Mouse (Mus musculus): ENCODE data around the gene A830031A19Rik.

The A830031A19Rik gene
- long read RNA-seq, experiment 1, result 0 reads
- long read RNA-seq, experiment 2, result 0 reads

- intact Hi-C loops (cut with DNase I), result loop anchor here (5.0 kb wide), 1 partner anchor 302 kb away; the partner anchor contains the start of gene Rel
These were observed at the start of gene A830031A19Rik for GRCm38 (mm10) chr11:24074634-24075104. Gene A830031A19Rik (minus strand): TSS chr11:24075054.

DNA sequence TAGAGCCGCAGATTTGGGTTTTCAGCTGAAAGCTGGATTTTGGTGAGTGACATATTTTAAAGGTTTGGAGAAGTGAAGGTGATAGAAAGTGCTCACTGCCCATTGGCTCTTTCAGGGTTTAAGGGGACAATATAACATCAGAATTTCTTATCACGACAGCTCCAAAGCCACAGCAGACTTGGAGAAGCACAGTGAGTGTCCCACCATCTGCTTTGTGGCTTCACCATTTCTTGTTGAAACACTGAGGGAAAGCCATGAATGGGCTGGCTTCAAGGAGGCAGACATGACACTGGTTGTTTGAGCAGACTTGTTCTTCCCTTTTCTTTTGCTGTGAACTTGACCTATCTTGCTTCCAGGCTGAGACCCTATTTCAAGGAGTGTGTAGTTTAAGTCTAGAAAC is 49.1 kb upstream of the A830031A19Rik start:
- intact Hi-C loops (cut with DNase I), result no loop called here

DNA sequence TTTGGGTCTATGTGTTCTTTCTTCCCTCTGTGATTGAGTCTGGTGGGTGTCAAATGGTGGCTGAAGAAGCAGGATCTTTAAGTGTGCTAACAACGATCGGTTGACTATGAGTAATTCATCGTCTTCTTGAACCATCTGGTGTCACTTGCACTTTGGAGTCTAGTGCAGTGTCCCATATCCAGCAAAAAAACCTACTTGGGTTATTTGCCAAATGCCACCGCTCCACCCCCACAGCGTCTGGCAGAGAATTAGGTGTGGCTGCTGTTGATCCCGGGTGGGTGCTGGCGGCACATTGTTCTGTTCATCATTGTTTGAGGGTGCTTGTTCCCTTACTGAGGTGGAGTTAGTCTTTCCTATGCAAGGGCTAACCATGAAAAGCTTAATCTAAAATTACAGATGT is 48.0 kb upstream of the A830031A19Rik start:
- intact Hi-C loops (cut with DNase I), result no loop called here

- intact Hi-C loops (cut with DNase I), result no loop called here
These were observed 46.3 kb upstream of the A830031A19Rik start for GRCm38 (mm10) chr11:24121136-24121535.

- intact Hi-C loops (cut with DNase I), result no loop called here
These were observed 41.9 kb upstream of the A830031A19Rik start for GRCm38 (mm10) chr11:24116582-24117318.

DNA sequence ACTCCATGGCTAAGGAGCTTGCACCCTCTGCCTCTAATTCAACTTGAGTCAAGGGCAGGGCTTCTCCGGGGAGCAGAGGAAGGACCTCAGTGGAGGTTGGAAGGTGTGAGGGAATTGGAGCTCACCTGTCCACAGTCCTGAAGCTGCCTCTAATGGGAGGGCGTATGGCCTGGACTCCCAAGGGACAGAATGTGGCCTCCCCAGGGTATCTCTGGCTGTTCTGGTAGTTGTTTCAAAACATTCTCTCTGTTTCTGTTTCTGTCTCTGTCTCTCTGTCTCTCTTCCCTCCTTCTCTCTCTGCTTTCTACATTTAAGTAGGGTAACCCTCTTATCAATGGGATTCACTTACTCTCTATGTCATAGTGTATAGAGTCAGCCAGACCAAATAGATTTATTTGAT is 41.2 kb upstream of the A830031A19Rik start:
- intact Hi-C loops (cut with DNase I), result no loop called here

DNA sequence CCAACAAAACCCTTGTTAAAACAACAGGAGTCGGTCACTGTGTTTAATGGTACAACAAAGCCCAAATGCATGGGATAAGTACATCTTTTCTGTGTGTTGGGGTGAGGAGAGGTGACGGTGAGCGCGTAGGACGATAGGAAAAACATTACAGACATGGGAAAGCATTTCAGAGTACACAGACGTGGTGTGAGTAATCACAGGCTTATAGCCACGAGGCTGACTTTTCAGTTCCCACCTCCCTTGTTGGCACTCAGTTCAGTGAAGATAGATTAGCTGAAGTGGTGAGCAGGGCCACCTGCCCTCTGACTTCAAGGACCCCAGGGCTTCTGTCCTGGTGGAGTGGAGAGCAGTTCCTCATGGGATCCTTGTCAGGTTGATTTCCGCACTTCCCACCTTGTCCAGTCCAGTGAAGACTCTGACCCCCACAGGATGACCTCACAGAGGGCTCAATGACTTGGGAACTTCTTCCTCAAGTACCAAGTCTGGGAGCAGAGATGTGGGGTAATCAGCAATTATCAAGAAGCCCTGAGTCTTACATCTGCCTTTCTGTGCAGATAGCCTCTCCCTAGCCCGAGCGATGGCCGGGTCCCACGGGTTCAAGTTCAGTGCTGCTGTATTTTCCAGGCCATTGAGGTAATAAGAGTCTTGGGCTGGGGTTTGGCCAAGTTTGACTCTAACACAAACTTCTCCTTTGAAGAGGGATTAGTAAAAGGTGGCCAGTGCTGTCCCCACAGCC is 40.3 kb upstream of the A830031A19Rik start:
- intact Hi-C loops (cut with DNase I), result no loop called here

- intact Hi-C loops (cut with DNase I), result no loop called here
These were observed 36.9 kb upstream of the A830031A19Rik start for GRCm38 (mm10) chr11:24111720-24112119.

DNA sequence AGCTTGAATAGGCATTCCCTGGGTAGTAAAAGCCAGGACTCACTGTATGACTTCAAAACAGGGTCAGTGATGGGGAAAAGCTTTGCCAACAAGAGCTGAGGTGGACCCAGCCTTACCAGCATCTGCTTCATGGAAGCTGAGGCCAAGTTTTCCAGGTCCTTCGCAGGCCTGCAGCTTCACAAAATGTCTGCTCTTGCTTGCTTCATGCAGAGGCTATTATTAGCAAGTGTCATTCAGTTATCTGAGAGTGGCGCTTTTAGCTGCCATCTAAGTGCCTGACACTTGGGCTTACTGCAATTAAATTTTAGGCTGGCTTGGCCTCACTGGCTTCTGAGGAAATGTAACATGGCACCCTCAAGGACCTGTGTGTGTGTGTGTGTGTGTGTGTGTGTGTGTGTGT is 35.3 kb upstream of the A830031A19Rik start:
- intact Hi-C loops (cut with DNase I), result no loop called here

GRCm38 (mm10) chr11:24109388-24109787 is 34.5 kb upstream of the A830031A19Rik start:
- intact Hi-C loops (cut with DNase I), result no loop called here

DNA sequence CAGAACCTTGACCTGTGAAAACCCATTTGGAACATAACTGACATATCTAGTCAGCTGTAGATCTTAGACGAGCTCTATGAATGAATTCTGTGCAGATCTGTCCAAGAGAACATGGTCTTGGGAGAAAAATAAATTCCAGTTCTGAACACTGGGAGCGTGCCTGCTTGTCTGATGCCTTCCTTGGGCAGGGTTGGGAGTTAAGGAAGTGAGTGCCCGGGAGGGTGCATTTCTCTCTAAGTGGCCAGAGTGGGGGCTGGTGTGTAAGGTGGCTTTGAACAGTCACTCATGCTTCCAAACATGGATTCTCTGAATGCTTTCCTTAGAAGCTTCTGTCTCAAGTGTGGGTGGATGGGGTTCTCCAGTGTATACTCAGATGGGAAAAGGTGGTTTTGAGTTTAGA is 34.1 kb upstream of the A830031A19Rik start:
- intact Hi-C loops (cut with DNase I), result no loop called here

DNA sequence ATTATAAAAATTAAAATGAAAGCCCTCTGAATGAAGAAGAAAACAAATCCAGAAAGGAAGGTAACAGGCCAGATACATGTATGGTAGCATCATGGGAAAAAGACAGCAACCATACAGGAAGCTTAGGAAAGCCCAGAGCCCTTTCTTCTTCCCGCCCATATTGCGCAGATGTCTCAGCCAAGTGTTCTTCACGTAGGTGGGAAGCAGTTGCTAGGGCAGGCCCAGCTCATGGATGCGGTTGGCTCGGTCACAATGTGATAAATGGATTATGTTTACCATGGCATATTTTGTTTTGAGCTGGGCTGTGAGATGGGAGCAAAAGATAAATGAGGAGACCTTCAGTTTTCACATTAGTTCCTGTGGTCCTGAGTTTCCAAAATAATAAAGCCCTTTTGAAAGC is 32.6 kb upstream of the A830031A19Rik start:
- intact Hi-C loops (cut with DNase I), result no loop called here

DNA sequence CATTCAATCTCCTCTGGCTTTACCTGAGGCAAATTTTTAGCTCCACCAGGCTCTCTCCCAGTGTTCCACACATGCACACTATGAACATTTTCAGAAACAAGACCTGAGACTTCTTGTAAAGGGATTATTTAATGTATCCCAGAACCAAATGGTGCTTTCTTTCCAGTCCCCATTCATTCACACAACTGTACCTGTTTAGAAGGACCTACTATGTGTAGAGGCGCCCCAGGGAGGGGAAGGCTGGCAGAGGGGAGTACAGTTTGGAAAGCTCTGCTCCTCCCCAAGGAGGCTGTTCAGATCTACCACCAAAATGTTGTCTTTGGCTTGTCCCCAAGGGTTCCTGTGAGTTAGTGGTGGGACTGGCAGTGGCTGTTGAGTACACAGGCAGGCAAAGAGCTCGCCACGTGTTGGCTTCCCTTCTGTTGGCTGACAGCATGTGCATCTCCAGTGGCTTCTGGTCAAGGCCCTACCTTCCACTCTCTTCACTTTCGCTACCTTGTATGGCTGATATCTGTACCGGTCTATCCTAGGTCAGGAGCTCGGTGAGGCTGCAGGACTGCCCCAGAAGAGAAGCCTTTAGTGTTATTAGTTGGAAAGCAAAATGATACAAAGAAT is 28.4 kb upstream of the A830031A19Rik start:
- intact Hi-C loops (cut with DNase I), result no loop called here

GRCm38 (mm10) chr11:24102372-24102771 is 27.5 kb upstream of the A830031A19Rik start:
- intact Hi-C loops (cut with DNase I), result no loop called here

GRCm38 (mm10) chr11:24101625-24102024 is 26.8 kb upstream of the A830031A19Rik start:
- intact Hi-C loops (cut with DNase I), result no loop called here

- intact Hi-C loops (cut with DNase I), result no loop called here
These were observed 25.7 kb upstream of the A830031A19Rik start for GRCm38 (mm10) chr11:24100449-24101070.

DNA sequence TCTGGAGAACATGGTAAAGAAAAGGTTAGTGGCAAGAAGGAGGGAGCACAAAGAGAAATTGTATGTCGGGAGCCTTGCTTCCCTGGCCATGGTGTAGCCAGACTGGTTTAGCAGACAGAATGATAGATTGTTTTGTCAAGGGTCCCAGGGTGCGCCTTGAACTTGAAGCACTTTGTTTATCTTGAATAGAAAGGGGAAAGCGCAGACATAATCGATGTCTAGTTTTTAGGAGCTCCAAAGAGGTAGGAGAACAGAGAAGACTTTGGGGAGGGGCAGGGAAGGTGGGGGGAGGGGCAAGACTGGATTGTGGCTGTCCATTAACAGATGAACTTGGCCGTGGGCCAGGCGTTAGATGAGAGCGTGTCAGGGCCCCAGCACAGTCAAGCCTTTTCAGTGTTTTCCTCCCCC is 25.0 kb upstream of the A830031A19Rik start:
- intact Hi-C loops (cut with DNase I), result no loop called here

DNA sequence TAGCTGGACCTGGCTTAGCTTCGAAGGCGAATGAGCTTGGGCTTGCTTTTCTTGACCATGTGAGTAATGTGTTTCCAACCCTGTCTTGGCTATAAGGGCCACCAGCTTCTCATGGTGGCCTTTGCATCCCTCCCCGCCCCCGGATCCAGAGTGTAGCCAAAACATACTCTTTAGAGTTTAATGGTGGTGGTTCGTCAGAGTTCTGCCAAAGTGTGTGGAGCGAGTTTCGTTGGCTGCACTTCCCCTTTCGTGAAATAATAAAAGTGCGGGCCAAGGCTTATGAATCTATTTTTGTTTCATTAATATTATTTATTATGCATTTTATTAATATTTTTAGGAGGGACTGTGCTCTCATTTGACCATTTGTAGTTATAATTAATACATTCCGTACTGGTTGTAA is 24.4 kb upstream of the A830031A19Rik start:
- intact Hi-C loops (cut with DNase I), result no loop called here

GRCm38 (mm10) chr11:24098662-24099061 is 23.8 kb upstream of the A830031A19Rik start:
- intact Hi-C loops (cut with DNase I), result no loop called here

DNA sequence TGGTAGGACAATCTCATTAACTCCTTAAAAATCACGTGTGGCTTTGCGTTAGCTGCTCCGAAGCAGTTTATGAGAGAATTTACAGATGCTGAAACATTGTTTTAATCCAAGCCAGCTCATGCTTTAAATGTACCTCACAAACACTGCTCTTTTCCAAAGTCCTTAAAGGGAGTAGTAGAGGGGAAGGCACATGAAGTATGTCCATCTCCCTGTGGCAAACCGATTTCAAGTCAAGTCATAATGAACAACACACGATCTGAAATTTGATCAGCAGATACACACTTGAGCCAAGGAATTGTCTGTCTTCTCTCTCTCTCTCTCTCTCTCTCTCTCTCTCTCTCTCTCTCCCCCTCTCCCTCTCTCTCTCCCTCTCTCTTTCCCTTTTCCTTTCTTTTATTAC is 23.2 kb upstream of the A830031A19Rik start:
- intact Hi-C loops (cut with DNase I), result no loop called here

- intact Hi-C loops (cut with DNase I), result no loop called here
These were observed 22.2 kb upstream of the A830031A19Rik start for GRCm38 (mm10) chr11:24097026-24097425.

- intact Hi-C loops (cut with DNase I), result no loop called here
These were observed 21.6 kb upstream of the A830031A19Rik start for GRCm38 (mm10) chr11:24096483-24096882.

Measured in adrenal gland (tissue).